Mouse (Mus musculus) heart, postnatal 36 days (tissue): ENCODE results near the gene Pgc. TPM values are rescaled to one million over a fixed set of nuclear protein-coding genes. Genes with fewer than 3 reads are reported as not detected.

ENCODE experiments used
- DNase-seq, 2 experiments: peaks; one replicate each; pipeline ENCODE4 v3.0.0; 2021 to 2022
- intact Hi-C: fragments of 180-260 bp; cut with DNase I; formaldehyde crosslinking; loops from one replicate; pipeline ENCODE4 v1.15.1; 2025
- total RNA-seq, 2 experiments: library from RNA; stranded (reverse); gene quantifications; 2 replicates each; pipeline ENCODE4 v1.2.3; 2021

The Pgc gene
- total RNA-seq, 2 experiments from 2014 or later = not detected

DNA sequence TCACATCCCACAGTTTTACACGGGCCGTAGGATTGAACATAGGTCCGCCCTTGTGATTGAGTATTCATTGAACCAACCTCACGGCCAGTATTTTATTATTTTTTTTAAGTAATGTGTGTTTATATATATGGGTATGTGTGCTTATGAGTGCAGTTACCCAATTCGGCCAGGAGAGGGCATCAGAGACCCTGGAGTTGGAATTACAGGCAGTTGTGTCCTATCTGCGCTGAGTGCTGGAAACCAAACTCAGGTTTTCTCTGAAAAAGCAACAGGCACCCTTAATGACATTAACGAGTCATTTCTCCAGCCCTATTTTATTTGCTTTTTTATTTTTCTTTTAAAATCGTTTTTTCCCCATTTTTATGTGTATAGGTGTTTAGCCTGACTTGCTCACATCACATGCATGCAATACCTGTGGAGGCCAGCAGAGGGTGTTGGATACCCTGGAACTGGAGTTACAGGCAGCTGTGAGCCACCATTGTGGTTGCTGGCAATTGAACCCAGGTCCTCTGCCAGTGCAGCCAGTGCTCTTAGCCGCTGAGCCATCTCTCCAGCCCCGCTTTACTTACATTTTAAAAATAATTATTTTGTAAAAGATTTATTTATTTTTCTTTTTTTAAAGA is 18.2 kb downstream of the Pgc start:
- intact Hi-C loops = loop anchor here (2.0 kb wide), 1 partner anchor 120 kb away; no protein-coding TSS in a partner anchor
- peak in 1 of 2 experiments; percentile 35 for DNase-seq

DNA sequence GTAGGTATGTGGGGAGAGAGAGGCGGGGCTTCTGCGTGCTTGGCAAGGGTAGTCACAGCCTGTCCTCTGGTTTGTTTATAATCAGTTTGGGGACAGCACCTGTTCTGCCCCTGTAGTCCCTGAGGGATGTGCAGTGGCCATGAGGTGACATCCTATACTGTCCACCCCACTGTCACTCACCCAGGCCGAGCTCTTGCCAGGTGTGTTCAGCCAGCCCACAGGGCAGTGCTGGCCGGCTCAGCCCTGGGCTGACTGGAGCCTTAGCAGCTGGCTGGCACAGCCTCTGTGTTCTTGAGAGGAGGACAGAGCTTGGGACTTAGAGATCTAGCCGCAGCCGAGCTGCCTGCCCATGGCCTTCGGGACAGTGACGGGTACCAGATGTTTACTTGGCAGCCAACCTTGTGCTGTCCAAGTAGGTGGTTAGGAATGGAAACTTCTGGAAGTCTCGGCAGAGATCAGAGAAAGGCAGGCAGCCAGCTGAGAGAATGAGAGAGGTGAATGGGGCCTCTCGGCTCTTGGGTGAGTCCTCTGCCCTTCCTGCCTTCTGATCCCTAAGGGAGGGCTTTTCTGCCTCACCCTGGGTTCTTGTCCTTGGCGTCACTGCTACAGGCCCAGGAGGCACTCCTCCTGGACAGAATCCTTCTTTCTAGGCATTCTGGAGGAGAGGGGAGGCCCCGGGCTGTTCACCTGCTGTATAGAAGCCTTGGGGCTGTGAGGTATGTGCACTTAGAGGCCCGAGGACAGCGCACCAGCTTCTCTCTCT is 22.3 kb downstream of the Pgc start:
- DNase-seq = peak; percentile 57 to 63
- intact Hi-C loops = no loop called here

DNA sequence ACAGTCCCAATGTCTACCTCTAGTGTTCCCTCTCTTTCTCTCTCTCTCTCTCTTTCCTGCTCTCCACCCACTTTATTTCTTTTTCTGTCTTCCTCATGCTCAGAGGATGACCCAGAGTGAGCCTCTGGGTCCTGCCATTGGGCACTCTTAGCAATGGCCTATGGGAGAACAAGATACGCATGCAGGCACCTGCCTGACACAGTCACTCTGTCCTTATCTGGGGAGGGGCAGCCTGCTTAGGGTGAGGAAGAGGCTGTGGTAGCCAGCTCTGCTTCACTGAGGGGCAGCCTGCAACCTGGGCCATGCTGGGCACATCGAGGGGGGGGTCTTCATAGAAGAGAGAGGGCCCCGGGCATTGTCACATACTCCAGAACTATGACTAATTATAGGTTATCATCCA is 23.0 kb downstream of the Pgc start:
- DNase-seq = no peak
- intact Hi-C loops = no loop called here

DNA sequence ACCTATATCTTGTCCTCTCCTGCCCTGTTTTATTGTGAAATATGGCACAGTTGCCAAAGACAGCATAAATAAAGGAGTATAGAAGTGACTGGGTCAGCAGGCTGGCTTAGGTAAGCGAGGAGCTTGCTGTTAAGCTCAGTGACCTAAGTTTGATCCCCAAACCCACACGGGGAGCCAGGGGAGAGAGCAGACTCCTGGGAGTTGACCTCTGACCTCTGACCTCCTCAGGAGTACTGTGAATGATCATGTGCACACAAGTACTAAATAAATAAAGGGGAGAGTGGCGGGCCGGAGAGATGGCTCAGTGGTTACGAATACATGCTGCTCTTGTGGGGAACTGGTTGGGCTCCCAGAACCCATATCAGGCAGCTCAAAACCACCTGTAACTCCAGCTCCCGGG is 23.5 kb downstream of the Pgc start:
- no peak for DNase-seq
- intact Hi-C loops = no loop called here

DNA sequence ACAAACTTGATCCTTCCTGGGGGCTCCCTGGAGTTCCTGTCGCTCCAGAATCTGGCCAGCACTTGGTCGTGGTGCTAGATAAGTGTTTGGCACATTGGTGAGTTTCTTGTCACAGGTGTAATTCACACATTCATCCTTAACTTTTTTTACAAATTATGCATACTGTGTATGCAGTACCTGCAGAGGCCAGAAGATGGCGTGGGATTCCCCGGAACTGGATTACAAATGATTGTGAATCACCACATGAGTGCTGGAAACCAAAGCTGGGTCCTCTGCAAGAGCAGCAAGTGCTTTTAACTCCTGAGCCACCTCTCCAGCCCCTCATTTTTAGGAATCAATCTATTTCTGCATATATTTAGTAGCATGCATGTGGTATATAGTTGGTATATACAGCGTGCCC is 25.2 kb downstream of the Pgc start:
- no peak for DNase-seq
- intact Hi-C loops = no loop called here

DNA sequence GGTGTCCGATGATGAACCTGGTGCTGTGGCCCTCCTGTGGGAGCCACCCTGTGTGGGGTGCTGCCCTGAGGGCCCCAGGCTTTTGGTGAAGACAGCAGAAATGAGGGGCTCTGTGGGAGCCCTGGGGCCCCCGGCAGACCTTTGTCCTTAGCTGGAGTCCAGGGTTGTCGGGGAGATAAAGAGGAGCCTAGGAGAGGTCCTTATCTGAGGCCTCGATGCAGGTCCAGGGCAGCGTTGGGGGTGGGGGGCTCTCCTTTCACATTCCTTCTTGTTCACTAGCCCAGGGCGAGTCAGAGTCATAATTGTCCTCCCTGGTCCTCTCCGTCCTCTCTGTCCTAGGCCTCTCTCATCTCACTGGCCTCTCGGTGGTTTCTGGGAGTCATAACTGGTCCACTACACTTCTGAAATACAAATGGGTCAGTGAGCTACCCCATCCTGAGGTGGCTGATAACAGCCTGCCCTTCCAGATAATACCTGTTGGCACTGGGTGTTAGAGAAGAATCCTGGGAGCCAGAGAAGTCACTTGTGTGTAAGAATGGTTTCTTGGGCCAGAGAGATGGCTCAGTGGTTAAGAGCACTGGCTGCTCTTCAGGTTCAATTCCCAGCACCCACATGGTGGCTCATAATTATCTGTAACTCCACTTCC is 26.6 kb downstream of the Pgc start:
- intact Hi-C loops = no loop called here
- no peak for DNase-seq

DNA sequence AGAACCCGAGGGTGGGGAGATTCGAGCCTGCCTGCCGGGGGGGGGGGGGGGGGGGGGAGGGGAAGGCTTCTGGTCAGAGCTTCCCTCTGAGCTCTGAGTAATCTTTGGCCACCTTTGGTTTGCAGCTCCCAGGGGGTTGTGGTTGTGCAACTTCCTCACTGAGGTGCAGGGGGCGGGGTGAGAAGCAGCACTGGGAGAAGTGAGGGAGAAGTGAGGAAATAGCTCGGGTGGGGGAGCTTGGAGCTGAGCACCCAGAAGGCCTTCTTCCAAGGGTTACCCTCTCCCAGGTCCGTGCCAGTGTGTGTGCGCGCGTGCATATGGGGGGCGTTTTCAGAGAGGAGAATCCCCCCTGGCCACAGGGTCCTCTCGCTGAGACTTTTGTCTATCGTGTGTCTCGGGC is 27.6 kb downstream of the Pgc start:
- intact Hi-C loops = no loop called here
- peak; percentile 70 to 76 for DNase-seq

DNA sequence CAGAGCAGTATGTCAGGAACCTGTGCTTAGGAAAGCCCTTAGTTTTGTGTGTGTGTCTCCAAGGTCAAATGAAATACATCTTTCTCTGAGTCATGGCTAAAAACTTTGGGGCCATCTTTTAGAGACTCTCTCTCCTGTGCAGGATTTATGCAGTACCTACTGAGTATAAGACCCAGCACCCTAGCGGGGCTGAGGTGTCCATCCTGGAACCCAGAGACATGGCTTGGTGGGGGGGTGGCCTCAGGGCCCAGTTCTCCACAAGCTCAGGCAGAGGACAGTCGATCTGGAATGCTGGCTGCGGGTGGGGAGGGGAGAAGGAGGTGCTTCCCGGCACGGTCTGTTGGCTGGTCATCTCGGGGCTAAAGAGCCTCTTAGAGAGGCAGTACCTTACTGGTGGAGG is 29.7 kb downstream of the Pgc start:
- no peak for DNase-seq
- intact Hi-C loops = no loop called here

DNA sequence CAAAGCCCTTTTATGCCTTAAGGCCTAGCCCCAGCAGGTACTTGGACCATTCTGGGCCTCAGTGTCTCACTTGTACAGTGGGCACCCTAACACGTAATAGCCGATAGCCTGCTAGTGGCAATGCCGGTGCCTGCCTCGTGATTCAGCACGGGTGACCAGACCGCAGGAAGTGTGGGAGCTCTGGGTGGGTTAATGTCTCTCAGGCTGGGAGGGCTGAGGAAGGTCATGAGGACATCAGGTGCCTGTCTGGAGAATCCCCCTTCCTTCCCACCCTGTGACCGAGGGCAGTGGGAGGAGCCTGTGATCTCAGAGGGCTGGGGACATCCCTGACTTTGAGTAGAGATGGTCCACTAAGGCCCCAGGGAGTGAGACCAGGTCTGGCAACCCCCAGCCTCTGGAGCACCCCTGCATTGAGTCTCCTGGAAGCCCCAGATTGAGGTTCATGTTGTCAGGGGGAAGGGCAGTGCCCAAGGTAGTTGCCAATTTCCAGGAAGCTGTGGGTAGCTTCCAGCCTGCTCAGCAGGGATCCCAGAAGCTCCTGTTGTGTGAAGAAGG is 30.5 kb downstream of the Pgc start:
- no peak for DNase-seq
- intact Hi-C loops = no loop called here

DNA sequence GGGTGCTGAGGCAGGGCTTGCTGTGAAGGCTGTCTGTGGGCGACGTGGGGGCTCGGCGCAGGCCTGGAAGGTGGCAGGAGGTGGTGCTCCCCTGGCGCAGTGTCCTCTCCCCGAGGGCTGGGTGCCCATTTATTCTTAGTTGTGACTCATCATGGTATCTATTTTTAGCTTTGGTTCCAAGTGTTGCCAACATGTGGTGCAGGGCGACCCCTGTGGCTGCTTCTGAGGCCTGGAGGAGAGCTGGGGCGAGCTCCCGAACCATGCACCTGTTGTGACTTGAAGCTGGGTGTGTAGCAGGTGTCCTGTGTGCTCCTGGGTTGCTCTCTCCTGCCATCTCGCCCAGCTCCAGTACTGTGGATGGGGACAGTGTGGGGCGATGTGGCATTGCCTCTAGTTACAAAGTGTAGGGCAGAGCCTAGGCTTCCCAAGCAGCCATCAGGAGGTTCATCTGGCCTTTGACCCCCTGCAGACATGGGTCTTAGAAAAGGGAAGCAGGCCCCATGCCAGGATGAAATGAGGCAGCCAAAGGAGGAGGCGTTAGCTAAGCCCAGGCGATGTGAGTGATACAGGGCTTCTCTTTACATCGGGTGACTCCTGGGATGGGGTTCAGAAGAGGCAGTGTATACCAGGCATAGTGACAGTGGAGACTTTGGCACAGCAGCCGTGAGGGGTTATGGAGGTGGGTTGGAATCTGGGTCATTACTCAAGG is 33.2 kb downstream of the Pgc start:
- DNase-seq = peak; percentile 58 to 69
- intact Hi-C loops = no loop called here

DNA sequence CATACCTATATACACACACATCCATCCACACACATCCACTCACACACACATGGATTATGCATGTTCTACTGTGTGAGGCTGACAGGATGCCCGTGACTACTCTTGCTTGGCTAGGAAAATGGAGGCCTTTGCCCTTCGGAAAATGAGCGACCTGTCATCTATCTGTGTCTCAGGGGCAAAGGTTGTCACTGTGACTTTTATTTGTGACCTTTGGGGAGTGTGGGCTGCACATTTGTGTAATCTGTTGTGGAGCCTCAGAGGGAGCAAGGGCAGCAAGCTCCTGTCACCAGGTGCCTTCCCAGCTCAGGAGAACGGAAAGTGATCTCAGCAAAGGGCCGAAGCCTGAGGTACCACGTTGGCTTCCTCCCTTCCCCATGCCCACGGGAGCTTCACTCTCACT is 35.4 kb downstream of the Pgc start:
- intact Hi-C loops = no loop called here
- no peak for DNase-seq

DNA sequence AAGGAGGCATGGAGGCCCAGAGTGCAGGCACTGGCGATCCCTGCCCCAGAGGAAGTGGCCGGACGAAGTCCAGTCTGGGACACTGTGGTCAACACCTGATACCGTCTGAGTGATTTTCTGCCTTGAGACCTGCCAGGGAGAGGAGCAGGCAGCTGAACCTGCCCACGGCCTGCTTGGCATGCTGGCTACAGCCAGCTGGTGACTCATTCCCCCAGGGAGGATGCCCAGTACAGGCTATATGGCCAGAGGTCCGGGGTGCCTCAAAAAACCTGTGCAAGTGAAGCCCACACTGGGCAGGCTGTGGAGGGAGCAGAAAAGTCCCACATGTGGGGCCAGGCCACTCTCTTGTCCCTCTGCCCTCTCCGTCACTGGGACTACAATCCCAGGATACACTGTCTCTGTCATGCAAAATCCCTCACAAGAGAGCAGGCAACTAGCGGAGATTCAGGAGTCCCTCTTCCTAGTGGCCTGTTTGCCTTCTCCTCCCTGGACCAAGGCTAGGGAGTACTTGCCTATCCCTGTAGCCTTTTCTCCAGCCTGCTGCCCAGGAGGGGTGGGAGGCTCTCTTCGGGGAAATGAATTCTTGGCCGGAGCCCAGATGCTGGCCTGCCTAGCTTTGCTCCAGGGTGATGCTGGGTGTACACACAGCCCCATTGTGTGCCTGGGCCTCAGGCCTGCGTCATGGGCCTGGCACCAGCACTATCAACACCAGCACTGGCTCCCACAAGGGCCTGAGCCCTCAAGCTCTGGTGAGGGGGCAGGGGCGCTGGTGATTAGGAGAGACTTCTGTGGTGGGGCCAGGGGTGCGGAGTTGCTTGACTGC is 36.1 kb downstream of the Pgc start:
- intact Hi-C loops = no loop called here

DNA sequence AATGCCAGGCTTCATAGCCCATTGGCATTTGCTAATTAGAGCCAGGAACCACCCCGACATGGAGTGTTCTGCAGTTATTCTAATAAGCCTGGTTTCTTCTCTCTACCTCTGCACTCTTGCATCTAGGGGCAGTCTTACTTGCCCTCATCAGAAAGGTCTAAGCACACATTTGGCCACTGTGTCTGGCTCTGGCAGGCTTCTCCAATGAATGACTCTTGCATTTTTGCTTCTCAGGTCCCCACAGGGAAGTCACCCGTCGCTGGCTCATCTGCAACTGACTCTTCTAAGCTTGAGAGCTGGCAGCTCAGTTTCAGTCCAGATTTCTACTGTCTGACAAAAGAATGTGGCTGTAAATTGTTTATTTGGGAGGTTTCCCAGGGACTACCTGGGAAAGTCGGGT is 39.3 kb downstream of the Pgc start:
- intact Hi-C loops = no loop called here
- no peak for DNase-seq

More for the DNA sequence above, 36.1 kb downstream of the Pgc start:
- DNase-seq = peak; percentile 75 to 78

DNA sequence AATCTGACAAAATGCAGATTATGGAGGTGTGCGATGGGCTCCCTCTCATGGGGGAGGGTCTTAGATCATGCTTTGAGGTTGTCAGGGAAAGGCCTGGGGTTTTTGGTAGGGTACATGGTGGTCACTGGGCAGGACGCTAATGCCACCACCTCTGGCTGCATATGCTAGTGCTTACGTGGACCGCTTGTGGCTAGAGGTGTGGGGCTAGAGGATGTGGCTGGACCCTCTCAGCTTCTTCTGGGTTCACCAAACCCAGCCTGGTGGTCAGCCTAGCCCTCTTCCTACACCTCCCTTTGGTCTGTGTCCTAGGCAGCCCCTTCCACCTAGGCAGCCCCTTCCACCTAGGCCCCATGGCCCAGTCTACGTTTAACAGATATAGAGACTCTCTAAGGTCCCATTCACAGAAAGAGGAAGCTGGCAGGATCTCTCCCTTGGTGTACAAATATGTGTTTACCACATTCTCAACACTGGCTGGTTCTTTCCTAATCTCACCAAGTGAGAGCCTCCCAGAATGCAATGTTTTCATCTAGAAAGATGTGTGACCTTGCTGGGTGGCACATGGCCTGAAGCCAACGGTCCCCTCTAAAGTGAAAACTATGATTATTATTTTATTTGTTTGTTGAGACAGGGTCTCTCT is 39.9 kb downstream of the Pgc start:
- DNase-seq = no peak
- intact Hi-C loops = no loop called here

DNA sequence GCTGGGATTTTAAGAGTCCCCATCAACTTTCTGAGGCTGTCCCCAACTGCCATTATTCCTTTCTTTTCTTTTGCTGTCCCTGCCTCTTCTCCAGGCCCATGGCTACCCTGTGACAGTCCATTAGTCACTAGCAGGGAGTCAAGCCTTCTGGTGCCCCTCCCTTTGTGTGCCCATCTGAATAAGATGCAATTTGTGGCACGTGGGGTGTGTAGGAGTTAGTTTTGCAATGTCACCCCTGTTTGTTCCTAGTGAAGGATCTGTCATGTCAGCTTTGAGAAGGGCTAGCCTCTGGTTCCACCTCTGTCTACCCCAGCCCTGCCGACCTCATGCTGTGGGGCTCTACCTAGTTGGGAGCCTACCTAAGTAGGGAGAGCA is 40.4 kb downstream of the Pgc start:
- no peak for DNase-seq
- intact Hi-C loops = no loop called here

DNA sequence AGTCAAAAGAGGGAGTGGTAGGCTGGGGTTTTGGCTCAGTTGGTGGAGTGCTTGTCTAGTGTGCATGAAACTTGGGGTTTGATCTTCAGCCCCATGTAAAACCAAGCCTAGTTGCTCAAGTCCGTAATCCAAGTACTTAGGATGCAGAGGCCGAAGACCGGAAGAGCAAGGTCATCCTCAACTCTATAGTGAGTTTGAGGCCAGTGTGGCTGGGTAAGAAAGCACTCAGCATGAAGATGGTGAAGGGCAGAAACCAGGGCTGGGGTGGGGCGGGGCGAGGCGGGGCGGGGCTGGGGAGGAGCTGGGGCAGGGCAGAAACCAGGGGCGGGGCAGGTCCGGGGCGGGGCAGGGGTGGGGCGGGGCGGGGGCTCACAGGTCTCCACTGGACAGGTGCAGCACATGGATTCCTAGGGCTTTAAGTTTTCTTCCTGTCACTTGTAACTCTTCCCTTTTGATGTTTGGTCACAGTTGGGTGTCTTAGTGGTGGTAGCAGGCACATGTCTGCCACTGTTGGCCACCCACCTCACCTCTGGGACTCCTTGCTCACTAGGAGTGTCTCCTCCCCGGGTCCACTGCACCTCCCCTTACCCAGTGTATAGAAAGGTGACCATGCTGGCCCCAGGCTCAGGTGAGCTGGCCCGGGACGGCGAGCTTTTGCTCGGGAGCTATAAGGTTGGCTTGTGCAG is 41.0 kb downstream of the Pgc start:
- intact Hi-C loops = no loop called here
- no peak for DNase-seq

DNA sequence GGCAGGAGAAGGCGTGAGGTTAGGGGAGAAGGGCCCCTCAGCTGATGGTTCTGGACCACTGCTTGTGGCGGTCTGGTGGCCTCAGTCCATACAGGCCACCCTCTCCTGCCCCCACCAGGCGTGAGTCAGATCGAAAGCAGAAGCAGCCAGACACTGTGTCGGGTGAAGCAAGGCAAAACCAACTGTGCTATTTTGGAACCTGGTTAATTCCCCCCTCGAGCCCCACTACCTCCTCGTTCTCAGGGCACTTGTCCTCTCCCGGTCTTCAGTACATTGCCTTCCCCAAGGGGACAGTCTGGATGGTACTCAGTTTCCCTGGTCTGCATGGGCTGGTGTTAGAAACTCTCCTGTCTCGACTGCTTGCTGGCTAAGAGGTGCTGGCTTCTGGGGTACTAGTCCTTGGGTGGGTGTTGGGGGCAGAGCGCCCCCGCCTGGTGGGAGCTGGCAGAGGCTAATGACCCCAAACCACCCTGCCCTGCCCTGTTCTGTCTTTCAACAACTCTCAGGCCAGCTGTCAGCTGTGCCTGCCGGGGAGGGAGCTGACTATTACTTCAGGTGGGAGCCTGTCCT is 42.1 kb downstream of the Pgc start:
- intact Hi-C loops = no loop called here
- DNase-seq = peak; percentile 67 to 76

DNA sequence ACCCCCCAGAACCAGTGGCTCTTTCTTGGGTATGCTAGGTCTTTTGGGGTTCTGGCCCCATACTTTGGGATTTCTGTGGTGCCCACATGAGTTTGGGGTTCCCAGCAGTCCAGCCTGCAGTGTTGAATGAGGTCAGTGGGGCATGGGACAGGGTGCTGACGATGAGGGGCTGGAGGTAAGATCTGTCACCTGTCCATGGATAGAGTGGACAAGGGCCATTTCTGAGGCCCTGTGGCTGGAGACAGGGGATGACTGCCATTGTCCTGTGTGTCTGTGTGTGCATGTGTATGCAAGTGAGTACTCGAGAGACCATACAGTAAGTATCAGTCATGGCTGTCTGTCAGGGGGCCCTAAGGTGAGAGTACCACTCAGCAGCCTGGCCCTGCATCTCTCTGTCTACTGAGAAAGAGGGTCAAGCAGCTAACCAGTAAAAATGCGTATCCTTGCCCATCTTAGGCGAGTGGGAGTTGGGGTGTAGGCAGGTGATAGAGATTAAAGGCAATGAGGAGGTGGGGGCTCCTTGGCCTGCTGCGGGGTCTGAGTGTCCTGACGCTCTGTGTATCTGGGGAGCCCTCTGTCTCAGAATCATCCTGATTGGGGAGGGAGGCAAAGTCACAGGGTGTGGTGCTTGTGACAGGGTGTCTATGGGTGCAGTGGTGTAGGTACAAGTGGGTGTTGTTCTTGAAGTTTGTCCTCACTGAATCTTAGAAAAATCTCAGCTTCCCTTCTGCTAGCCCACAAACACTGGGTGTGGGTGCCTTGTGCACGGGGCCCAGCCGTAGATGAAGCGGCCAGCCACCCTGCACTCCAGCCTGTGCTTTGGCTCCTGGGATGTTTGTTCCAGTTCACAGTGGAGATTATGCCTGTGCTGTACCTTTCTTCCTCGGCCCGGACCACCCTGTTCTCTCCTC is 43.0 kb downstream of the Pgc start:
- intact Hi-C loops = no loop called here

More for the DNA sequence above, 43.0 kb downstream of the Pgc start:
- DNase-seq = no peak
